Mouse (Mus musculus) liver, embryonic 13.5 days (tissue): ENCODE measurements at regions not wholly inside any gene's neighbourhood (a gene's known extent, or its start where the extent isn't known, plus 50 kb on each side); places are given as distances from the start of the nearest gene placed in this dataset.
A peak's percentile ranks its signal among the peaks of the same experiment; 100 is the strongest.

Source experiments
- ATAC-seq: fragments of 200-750 bp; cut with Nextera tagmentation; 2 replicates; pipeline ENCODE4 v1.8.0; 2017; ENCODE audit warnings: low read depth, mild to moderate bottlenecking, moderate number of reproducible peaks, moderate library complexity
- DNase-seq: peaks from one replicate; pipeline ENCODE4 v3.0.0; 2022
- H3K27ac ChIP-seq: fragments of 300-500 bp; sonication (generic); 2 replicates; pipeline ENCODE4 v1.5.1; 2015; ENCODE audit warnings: moderate library complexity, mild to moderate bottlenecking, inconsistent platforms
- H3K27me3 ChIP-seq: fragments of 300-500 bp; sonication (generic); 2 replicates; pipeline ENCODE4 v1.6.1; 2015; ENCODE audit warnings: mild to moderate bottlenecking, inconsistent platforms
- H3K36me3 ChIP-seq: fragments of 300-500 bp; sonication (generic); 2 replicates; pipeline ENCODE4 v1.6.1; 2015; ENCODE audit warnings: mild to moderate bottlenecking, inconsistent platforms
- H3K4me1 ChIP-seq: fragments of 300-500 bp; sonication (generic); replicated peaks from 2 replicates; pipeline ENCODE4 v1.6.1; 2015; ENCODE audit warnings: inconsistent platforms
- H3K4me2 ChIP-seq: fragments of 300-500 bp; sonication (generic); 2 replicates; pipeline ENCODE4 v1.6.1; 2015; ENCODE audit warnings: inconsistent platforms, mild to moderate bottlenecking, moderate library complexity
- H3K4me3 ChIP-seq: fragments of 300-500 bp; sonication (generic); replicated peaks from 2 replicates; pipeline ENCODE4 v1.5.1; 2015; ENCODE audit warnings: mild to moderate bottlenecking, inconsistent platforms
- H3K9ac ChIP-seq: fragments of 300-500 bp; sonication (generic); 2 replicates; pipeline ENCODE4 v1.6.1; 2015; ENCODE audit warnings: mild to moderate bottlenecking, inconsistent platforms
- H3K9me3 ChIP-seq: fragments of 300-500 bp; sonication (generic); replicated peaks from 2 replicates; pipeline ENCODE4 v1.6.1; 2016; ENCODE audit warnings: inconsistent platforms
- WGBS: fragments of 180-500 bp; shearing (Covaris S2); methylation state at CpG from one replicate; pipeline ENCODE4 v1.1.7; 2015; ENCODE audit not compliant: insufficient replicate concordance; 5-methylcytosine and 5-hydroxymethylcytosine counted together

DNA sequence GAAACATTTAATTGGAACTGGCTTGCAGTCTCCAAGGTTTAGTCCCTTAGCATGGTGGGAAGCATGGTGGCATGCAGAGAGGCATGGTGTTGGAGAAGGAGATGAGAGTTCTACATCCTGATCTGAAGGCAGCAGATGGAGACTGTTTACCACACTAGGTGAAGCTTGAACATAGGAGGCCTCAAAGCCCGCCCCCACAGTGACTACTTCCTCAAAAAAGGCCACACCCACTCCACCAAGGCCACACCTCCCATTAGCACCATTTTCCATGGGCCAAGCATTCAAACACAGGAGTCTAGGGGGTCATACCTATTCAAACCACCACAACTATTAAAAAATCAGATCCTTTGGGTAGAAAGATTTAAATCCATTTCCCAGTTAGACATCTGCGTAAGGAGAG, 591.3 kb upstream of the Gm10131 start:
- H3K36me3 ChIP-seq, result no peaks in the 10 kb centered on the region
- no peak overlapping the region for H3K27ac ChIP-seq
- no peak overlapping the region for H3K9ac ChIP-seq
- H3K4me1 ChIP-seq, result no peaks in the 10 kb centered on the region
- ATAC-seq (no peak), DNase-seq (no peak)
- no peaks in the 10 kb centered on the region for H3K27me3 ChIP-seq
- H3K4me3 ChIP-seq, result no peak overlapping the region
- WGBS, result 78% methylated on average over 2 of the region's 2 CpGs
- H3K9me3 ChIP-seq, result no peaks in the 10 kb centered on the region
- H3K4me2 ChIP-seq, result no peak overlapping the region

DNA sequence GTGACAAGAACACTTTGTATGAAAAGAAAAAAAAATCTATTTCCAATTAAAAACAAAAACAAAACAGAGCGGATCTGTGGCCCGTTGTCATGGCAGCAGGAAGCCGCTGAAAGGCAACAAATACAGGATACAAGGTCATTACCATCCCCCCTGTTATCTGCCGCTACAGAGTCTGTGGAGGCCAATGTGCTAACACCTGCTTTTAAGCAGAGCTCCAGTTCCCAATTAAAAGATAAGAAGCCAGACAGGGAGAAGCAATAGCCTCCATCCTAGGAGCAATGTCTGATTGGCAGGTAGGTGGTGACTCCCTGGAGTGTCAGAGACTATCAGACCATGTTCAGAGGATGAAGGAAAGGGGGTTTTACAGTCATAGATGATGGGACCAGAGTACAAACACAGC, 587.5 kb upstream of the Gm10131 start:
- WGBS, result 48% methylated on average over 4 of the region's 4 CpGs
- Histone ChIP-seq H3K27ac (no peak overlapping the region), H3K36me3 (no peaks in the 10 kb centered on the region), H3K4me3 (no peak overlapping the region), H3K4me2 (no peak overlapping the region), H3K9ac (no peak overlapping the region), H3K27me3 (no peaks in the 10 kb centered on the region), H3K4me1 (no peaks in the 10 kb centered on the region), H3K9me3 (no peaks in the 10 kb centered on the region)
- no peak for DNase-seq
- ATAC-seq, result no peak

DNA sequence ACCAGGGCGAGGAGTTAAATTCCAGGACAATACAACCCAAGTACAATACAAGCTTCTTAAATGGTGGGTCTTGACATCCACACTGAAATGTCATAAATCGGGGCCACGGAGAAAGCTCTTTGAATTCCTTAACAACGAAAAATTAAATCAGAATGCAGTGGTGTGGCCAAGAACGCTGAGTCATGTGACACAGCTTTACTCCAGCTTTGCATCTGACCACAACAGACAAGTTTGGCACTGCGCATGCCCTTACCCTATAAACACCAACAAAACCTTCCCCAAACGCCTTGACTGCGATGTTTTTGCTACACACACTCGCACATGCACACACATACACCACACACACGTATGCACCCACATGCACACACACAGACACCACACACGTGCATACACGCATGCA, 584.8 kb upstream of the Gm10131 start:
- WGBS, result 70% methylated on average over 12 of the region's 12 CpGs

DNA sequence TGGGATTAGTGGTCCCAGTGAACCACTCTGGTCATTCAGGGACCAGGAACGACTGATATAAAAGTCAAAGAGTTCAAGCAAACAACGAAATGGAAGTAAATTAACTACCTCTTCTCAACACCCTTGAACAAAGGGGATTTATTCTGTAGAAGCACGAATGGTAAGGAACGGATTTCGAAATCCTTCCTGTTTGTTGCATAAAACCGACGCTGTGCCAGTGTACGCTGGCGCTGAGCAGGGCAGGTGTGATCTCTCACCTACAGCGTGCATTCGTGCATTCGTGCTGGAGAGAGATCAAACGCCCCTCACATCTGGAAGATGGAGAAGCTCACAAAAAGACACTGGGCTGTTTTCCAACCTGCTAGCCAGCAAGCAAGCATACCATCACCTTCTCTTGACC, 581.1 kb upstream of the Gm10131 start:
- Histone ChIP-seq H3K4me3 (no peak overlapping the region), H3K27me3 (peaks cover 16% of the 10 kb centered on the region), H3K27ac (no peak overlapping the region), H3K4me1 (peaks cover 4% of the 10 kb centered on the region; the same call in 1 of the 2 replicates), H3K9me3 (no peaks in the 10 kb centered on the region), H3K36me3 (no peaks in the 10 kb centered on the region), H3K9ac (no peak overlapping the region), H3K4me2 (no peak overlapping the region)
- ATAC-seq (no peak), DNase-seq (no peak)
- 41% methylated on average over 13 of the region's 13 CpGs for WGBS

More for the DNA sequence above, 584.8 kb upstream of the Gm10131 start:
- no peak for DNase-seq
- no peaks in the 10 kb centered on the region for H3K9me3 ChIP-seq
- no peak for ATAC-seq
- H3K36me3 ChIP-seq, result no peaks in the 10 kb centered on the region
- no peak overlapping the region for H3K4me2 ChIP-seq
- no peak overlapping the region for H3K27ac ChIP-seq
- no peaks in the 10 kb centered on the region for H3K27me3 ChIP-seq
- H3K4me3 ChIP-seq, result no peak overlapping the region
- no peaks in the 10 kb centered on the region for H3K4me1 ChIP-seq
- H3K9ac ChIP-seq, result no peak overlapping the region

DNA sequence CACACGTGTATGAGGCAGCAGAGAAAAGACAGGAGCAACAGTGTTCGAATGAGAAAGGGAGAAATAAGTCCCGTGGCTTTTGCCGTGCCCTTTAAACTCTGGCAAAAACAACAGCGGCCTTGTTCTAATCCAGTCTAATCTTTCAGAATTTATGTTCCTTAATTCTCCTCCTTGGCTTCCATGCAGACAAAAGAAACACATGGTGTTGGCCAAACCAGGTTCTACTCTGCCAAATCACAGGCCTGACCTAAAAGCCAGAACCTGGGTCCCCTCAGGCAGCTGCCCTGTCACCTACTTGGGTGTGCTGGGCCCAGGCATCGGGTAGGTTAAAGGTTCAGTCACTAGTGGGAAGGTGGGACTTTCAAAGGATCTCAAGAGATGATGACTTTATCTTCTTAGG, 580.2 kb upstream of the Gm10131 start:
- Histone ChIP-seq H3K27me3 (peaks cover 16% of the 10 kb centered on the region), H3K4me1 (peaks cover 4% of the 10 kb centered on the region; the same call in 1 of the 2 replicates), H3K9ac (no peak overlapping the region), H3K9me3 (no peaks in the 10 kb centered on the region), H3K4me2 (no peak overlapping the region), H3K4me3 (no peak overlapping the region), H3K27ac (no peak overlapping the region), H3K36me3 (no peaks in the 10 kb centered on the region)
- 77% methylated on average over 6 of the region's 6 CpGs for WGBS
- ATAC-seq (no peak), DNase-seq (no peak)

DNA sequence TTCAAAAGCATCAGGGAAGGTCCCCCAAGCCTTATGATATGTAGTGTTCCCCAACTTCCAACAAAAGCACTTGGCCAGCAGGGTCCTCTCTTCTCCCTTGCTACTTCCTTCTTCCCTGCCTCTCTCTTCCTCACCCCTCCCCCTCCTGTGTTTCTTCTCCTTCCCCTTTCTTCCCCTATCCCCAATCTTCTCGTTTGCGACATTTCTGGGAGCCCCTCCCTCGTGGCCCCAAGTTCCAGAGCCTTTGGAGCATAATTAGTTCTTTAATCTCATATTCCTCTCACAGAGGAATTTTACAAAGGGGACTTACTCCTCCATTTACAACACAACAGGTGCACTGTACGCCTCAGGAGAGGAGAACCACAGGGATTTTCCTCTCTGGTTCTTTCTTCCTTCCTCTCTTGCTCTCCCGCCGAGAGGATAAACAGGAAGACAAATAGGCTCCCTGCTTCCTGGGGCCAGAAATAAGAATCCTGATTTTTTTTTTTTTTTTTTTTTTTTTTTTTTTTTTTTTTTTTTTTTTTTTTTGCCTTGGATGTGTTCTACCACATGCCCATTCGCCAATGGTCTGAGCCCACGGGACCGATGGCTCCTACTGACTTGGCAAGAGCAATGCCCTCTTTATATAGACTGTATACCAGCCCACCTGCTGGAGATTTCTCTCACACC, 578.4 kb upstream of the Gm10131 start:
- peaks cover 4% of the 10 kb centered on the region; the same call in 1 of the 2 replicates for H3K4me1 ChIP-seq
- DNase-seq (no peak), ATAC-seq (no peak)
- H3K4me2 ChIP-seq, result peak overlapping the region; percentile 53
- 12% methylated on average over 9 of the region's 9 CpGs for WGBS
- H3K4me3 ChIP-seq, result peak overlapping the region; percentile 29
- no peaks in the 10 kb centered on the region for H3K36me3 ChIP-seq
- no peak overlapping the region for H3K27ac ChIP-seq
- H3K9ac ChIP-seq, result no peak overlapping the region
- H3K27me3 ChIP-seq, result peaks cover 16% of the 10 kb centered on the region
- H3K9me3 ChIP-seq, result no peaks in the 10 kb centered on the region

DNA sequence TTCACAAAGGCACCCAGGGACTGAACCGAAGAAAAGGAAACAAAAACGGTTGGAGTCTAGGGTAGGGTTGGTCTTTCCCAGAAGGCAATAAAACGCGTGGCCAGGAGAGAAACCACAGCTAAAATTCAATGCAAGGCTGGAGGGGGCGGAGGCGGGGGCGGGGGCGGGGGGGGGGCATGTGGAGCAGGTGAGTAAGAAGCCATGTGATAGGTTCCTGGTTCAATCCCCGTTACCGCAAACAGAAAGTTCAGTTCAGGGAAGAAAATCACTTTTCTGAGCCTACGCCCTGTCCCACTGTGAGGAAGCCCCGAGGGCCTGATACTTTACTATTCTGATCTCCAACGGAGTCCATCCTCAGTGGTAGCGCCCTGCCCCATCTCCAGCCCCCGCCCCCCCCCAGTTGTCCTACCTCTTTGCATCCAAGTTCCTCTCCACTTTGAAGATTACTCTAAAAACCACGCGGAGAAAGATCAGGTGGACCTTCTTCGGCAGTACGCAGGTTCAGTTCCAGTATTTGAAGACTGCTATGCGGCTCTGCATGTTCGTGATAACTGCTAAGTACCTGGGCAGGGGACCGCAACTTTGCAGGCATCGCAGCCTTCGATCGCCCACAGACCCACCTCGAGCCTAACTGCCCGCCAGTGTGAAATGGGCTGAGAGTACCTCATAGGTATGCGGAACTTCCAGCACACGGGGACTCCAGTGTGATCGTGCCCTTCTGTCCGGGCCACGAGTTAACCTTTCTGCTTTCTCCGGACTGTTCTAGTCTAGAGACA, 577.7 kb upstream of the Gm10131 start:
- no peak for DNase-seq
- ATAC-seq, result no peak
- no peak overlapping the region for H3K9ac ChIP-seq
- H3K9me3 ChIP-seq, result no peaks in the 10 kb centered on the region
- no peak overlapping the region for H3K27ac ChIP-seq
- H3K4me3 ChIP-seq, result peak overlapping the region; percentile 29
- peaks cover 16% of the 10 kb centered on the region for H3K27me3 ChIP-seq
- no peaks in the 10 kb centered on the region for H3K36me3 ChIP-seq
- WGBS, result 19% methylated on average over 33 of the region's 33 CpGs
- H3K4me2 ChIP-seq, result peak overlapping the region; percentile 53
- H3K4me1 ChIP-seq, result peaks cover 4% of the 10 kb centered on the region; the same call in 1 of the 2 replicates

DNA sequence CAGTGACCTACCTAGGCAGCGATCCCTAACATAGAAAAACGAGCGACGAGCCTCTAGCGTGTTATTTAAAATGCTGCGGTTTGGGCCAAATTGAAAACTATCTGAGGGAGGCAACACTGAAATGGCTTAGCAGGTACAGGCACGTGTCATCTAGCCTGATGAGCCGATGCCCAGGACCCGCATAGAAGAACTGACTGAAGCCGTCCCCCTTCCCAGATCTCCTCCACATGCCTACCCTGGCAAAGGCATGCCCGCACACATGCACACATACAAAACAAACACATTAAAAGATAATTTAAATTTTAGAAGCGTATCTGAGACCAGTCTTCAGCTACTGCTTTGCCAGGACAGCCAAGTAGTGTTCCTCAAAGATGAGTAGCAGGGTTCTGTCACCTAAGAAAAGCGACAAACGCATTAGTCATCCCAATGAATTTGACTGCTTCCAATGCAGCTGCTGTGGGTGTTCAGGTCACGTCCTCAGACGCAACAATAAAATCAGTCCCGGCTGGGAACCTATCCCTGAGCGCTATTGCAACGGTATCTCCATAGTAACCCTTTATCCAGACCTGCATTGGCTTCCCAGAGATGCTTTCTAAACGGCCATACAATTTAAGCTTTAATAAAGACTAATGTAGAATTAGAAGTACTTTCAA, 577.0 kb upstream of the Gm10131 start:
- Histone ChIP-seq H3K36me3 (no peaks in the 10 kb centered on the region), H3K9ac (no peak overlapping the region), H3K9me3 (no peaks in the 10 kb centered on the region), H3K4me2 (peak overlapping the region; percentile 53; the same call in 1 of the 2 replicates), H3K27ac (no peak overlapping the region), H3K4me1 (peaks cover 4% of the 10 kb centered on the region; the same call in 1 of the 2 replicates), H3K4me3 (no peak overlapping the region), H3K27me3 (peaks cover 16% of the 10 kb centered on the region)
- 69% methylated on average over 20 of the region's 20 CpGs for WGBS
- DNase-seq, result no peak
- no peak for ATAC-seq

DNA sequence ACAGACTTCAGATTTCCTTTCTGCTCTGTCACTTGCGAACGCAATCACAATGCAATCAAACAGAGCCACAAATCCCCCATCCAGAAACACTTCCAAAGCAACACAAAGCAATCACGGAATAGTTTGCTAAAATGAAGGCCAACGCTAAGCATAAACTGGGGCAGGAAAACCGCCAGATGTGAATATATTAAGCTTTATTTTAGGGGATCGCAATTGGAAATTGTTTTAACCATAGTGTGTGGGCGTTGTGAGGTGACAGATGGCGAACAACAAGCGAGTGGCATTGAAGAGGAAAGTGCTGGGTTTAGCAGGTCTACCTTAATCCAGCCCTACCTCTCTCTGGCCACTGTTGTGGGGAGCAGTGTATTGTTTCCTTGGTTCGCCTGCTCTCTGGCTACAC, 574.8 kb upstream of the Gm10131 start:
- H3K4me2 ChIP-seq, result no peak overlapping the region
- H3K27me3 ChIP-seq, result peaks cover 16% of the 10 kb centered on the region
- DNase-seq (no peak), ATAC-seq (no peak)
- H3K4me3 ChIP-seq, result no peak overlapping the region
- H3K4me1 ChIP-seq, result peaks cover 4% of the 10 kb centered on the region; the same call in 1 of the 2 replicates
- no peaks in the 10 kb centered on the region for H3K9me3 ChIP-seq
- 65% methylated on average over 10 of the region's 10 CpGs for WGBS
- no peaks in the 10 kb centered on the region for H3K36me3 ChIP-seq
- no peak overlapping the region for H3K9ac ChIP-seq
- H3K27ac ChIP-seq, result no peak overlapping the region

DNA sequence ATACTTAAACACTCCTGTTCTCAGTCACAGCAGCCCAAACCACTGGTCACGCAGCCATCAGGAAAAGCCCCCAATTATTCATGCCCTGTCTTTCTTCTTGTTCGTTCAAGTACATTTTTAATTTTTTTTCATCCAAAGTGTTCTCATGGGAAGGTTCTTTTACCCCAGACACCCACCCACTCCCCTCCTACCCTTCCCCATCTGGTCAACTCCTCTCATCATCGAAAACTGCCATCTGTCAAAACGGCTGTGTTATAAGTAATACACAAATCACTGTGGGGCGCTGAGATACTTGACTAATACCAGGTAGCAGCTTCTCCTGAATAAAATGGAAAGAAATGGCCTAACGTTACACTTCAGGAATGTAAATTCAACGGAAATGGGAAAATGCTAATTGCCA, 573.1 kb upstream of the Gm10131 start:
- H3K4me3 ChIP-seq, result no peak overlapping the region
- no peak for ATAC-seq
- peaks cover 9% of the 10 kb centered on the region; the same call in 1 of the 2 replicates for H3K27me3 ChIP-seq
- no peak overlapping the region for H3K4me2 ChIP-seq
- H3K27ac ChIP-seq, result no peak overlapping the region
- 58% methylated on average over 7 of the region's 7 CpGs for WGBS
- no peaks in the 10 kb centered on the region for H3K9me3 ChIP-seq
- no peaks in the 10 kb centered on the region for H3K36me3 ChIP-seq
- H3K9ac ChIP-seq, result no peak overlapping the region
- H3K4me1 ChIP-seq, result peaks cover 4% of the 10 kb centered on the region; the same call in 1 of the 2 replicates
- DNase-seq, result no peak

DNA sequence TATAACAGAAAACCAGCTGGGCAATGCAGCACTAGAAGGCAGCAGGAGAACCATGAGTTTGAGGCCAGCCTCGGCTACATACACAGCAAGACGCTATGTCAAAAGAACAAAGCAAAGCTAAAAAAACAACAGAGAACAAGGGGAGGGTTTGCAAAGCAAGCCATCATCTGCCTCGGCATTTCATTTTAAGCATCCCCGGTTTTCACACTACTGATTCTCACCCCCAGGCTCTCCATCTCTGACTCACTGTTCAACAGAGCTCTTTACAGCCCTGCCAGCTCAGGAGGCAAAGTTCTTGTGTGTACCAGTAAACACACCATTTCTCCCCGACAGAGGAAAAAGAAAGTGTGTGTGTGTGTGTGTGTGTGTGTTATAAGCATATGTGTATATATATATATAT, 571.6 kb upstream of the Gm10131 start:
- no peak overlapping the region for H3K4me2 ChIP-seq
- no peak overlapping the region for H3K4me3 ChIP-seq
- DNase-seq (no peak), ATAC-seq (no peak)
- H3K36me3 ChIP-seq, result no peaks in the 10 kb centered on the region
- H3K27me3 ChIP-seq, result peaks cover under 1% of the 10 kb centered on the region; the same call in 1 of the 2 replicates
- no peak overlapping the region for H3K27ac ChIP-seq
- WGBS, result 66% methylated on average over 5 of the region's 5 CpGs
- H3K4me1 ChIP-seq, result no peaks in the 10 kb centered on the region
- no peak overlapping the region for H3K9ac ChIP-seq
- H3K9me3 ChIP-seq, result no peaks in the 10 kb centered on the region
